Mouse (Mus musculus) MEL (cell line): ENCODE results near the gene Adgrf3. TPM values are rescaled to one million over a fixed set of nuclear protein-coding genes. Genes with fewer than 3 reads are reported as not detected.

ENCODE experiments used
- DNase-seq: peaks from one replicate; pipeline ENCODE4 v3.0.0; 2011; ENCODE audit warnings: low read depth, low spot score
- H3K27ac ChIP-seq: 2 replicates; pipeline ENCODE4 v1.5.1; 2012; ENCODE audit warnings: low read depth, mild to moderate bottlenecking, control low read depth, low read length, moderate library complexity; ENCODE audit not compliant: control insufficient read depth
- H3K27me3 ChIP-seq, 2 experiments: fragments of 150-350 bp in 1 of 2; sonication (generic) in 1 of 2; 2 replicates each; pipeline ENCODE4 v1.6.1; 2012; ENCODE audit warnings: low read length in 2 of 2, mild to moderate bottlenecking in 2 of 2, improper control_type of control experiment in 1 of 2, moderate library complexity in 1 of 2; ENCODE audit not compliant: insufficient read depth in 2 of 2, control insufficient read depth in 1 of 2
- H3K36me3 ChIP-seq, 2 experiments: 2 replicates each; pipeline ENCODE4 v1.6.1; 2012 to 2014; ENCODE audit warnings: low read length in 2 of 2, improper control_type of control experiment in 1 of 2, inconsistent platforms in 1 of 2, mild to moderate bottlenecking in 1 of 2; ENCODE audit not compliant: insufficient read depth in 2 of 2, control insufficient read depth in 1 of 2
- H3K4me1 ChIP-seq, 2 experiments: fragments of 150-350 bp in 1 of 2; sonication (generic) in 1 of 2; 2 replicates each; pipeline ENCODE4 v1.6.1; 2012; ENCODE audit warnings: low read length in 2 of 2, improper control_type of control experiment in 1 of 2, mild to moderate bottlenecking in 1 of 2; ENCODE audit not compliant: insufficient read depth in 2 of 2, control insufficient read depth in 1 of 2
- H3K4me3 ChIP-seq, 2 experiments: fragments of 150-350 bp in 1 of 2; sonication (generic) in 1 of 2; 2 replicates each; pipeline ENCODE4 v1.5.1; 2012; ENCODE audit warnings: low read depth in 2 of 2, low read length in 2 of 2, mild to moderate bottlenecking in 2 of 2, moderate library complexity in 2 of 2, control low read depth in 1 of 2, improper control_type of control experiment in 1 of 2; ENCODE audit not compliant: control insufficient read depth in 1 of 2, insufficient read depth in 1 of 2
- H3K79me2 ChIP-seq: 2 replicates; pipeline ENCODE4 v1.6.1; 2012; ENCODE audit warnings: mild to moderate bottlenecking, low read length, moderate library complexity; ENCODE audit not compliant: control insufficient read depth, poor library complexity, insufficient read depth
- H3K9ac ChIP-seq: 2 replicates; pipeline ENCODE4 v1.6.1; 2012; ENCODE audit warnings: low read depth, mild to moderate bottlenecking, control low read depth, low read length, moderate library complexity; ENCODE audit not compliant: control insufficient read depth, poor library complexity, severe bottlenecking
- H3K9me3 ChIP-seq: fragments of 150-350 bp; sonication (generic); replicated peaks from 2 replicates; pipeline ENCODE4 v1.6.1; 2012; ENCODE audit warnings: mild to moderate bottlenecking, low read length, improper control_type of control experiment, moderate library complexity; ENCODE audit not compliant: insufficient read depth
- BHLHE40 ChIP-seq: IDR thresholded peaks from 2 replicates; pipeline ENCODE4 v1.6.1; 2012; ENCODE audit warnings: low read depth, mild to moderate bottlenecking, inconsistent platforms, low read length, improper control_type of control experiment, borderline replicate concordance
- CHD1 ChIP-seq: IDR thresholded peaks from 2 replicates; pipeline ENCODE4 v1.6.1; 2012; ENCODE audit warnings: low read depth, mild to moderate bottlenecking, inconsistent platforms, low read length, improper control_type of control experiment
- ELF1 ChIP-seq: IDR thresholded peaks from 2 replicates; pipeline ENCODE4 v1.6.1; 2014; ENCODE audit warnings: low read depth, mild to moderate bottlenecking, inconsistent platforms, low read length, improper control_type of control experiment, moderate library complexity
- ETS1 ChIP-seq: IDR thresholded peaks from 2 replicates; pipeline ENCODE4 v1.6.1; 2012; ENCODE audit warnings: low read depth, mild to moderate bottlenecking, inconsistent platforms, low read length, improper control_type of control experiment, moderate library complexity
- GABPA ChIP-seq: IDR thresholded peaks from 2 replicates; pipeline ENCODE4 v1.6.1; 2012; ENCODE audit warnings: low read depth, mild to moderate bottlenecking, inconsistent platforms, low read length, improper control_type of control experiment, moderate library complexity
- MAFK ChIP-seq: IDR thresholded peaks from 2 replicates; pipeline ENCODE4 v1.6.1; 2011; ENCODE audit warnings: low read depth, mild to moderate bottlenecking, low read length, improper control_type of control experiment, borderline replicate concordance
- MAZ ChIP-seq: IDR thresholded peaks from 2 replicates; pipeline ENCODE4 v1.6.1; 2012; ENCODE audit warnings: low read depth, mild to moderate bottlenecking, inconsistent platforms, low read length, improper control_type of control experiment
- MYB ChIP-seq: IDR thresholded peaks from 2 replicates; pipeline ENCODE4 v1.6.1; 2011; ENCODE audit warnings: mild to moderate bottlenecking, low read depth, low read length, improper control_type of control experiment
- MYC ChIP-seq: IDR thresholded peaks from 2 replicates; pipeline ENCODE4 v1.6.1; 2011; ENCODE audit warnings: low read depth, mild to moderate bottlenecking, low read length, improper control_type of control experiment, moderate library complexity
- NELFE ChIP-seq: IDR thresholded peaks from 2 replicates; pipeline ENCODE4 v1.6.1; 2011; ENCODE audit warnings: low read depth, low read length, improper control_type of control experiment
- NRF1 ChIP-seq: IDR thresholded peaks from 2 replicates; pipeline ENCODE4 v1.6.1; 2014; ENCODE audit warnings: low read depth, mild to moderate bottlenecking, inconsistent platforms, low read length, improper control_type of control experiment, moderate library complexity; ENCODE audit not compliant: poor library complexity, insufficient read depth, severe bottlenecking
- POLR2A ChIP-seq, 2 experiments: IDR thresholded peaks; 2 replicates each; pipeline ENCODE4 v1.6.1; 2011 to 2012; ENCODE audit warnings: low read length in 2 of 2, mild to moderate bottlenecking in 2 of 2, control low read depth in 1 of 2, improper control_type of control experiment in 1 of 2, low read depth in 1 of 2, moderate library complexity in 1 of 2; ENCODE audit not compliant: control insufficient read depth in 1 of 2, insufficient read depth in 1 of 2, poor library complexity in 1 of 2
- POLR2AphosphoS5 ChIP-seq: IDR thresholded peaks from 2 replicates; pipeline ENCODE4 v1.6.1; 2012; ENCODE audit warnings: low read depth, borderline replicate concordance, mild to moderate bottlenecking, inconsistent platforms, low read length, moderate library complexity, mixed read lengths
- RAD21 ChIP-seq: IDR thresholded peaks from 2 replicates; pipeline ENCODE4 v1.6.1; 2011; ENCODE audit warnings: mild to moderate bottlenecking, low read depth, low read length, improper control_type of control experiment
- RCOR1 ChIP-seq: IDR thresholded peaks from 2 replicates; pipeline ENCODE4 v1.6.1; 2012; ENCODE audit warnings: low read depth, mild to moderate bottlenecking, inconsistent platforms, low read length, improper control_type of control experiment
- SIN3A ChIP-seq: IDR thresholded peaks from 2 replicates; pipeline ENCODE4 v1.6.1; 2012; ENCODE audit warnings: low read length, improper control_type of control experiment, inconsistent platforms
- TBP ChIP-seq: IDR thresholded peaks from 2 replicates; pipeline ENCODE4 v1.8.0; 2011; ENCODE audit warnings: low read depth, low read length, improper control_type of control experiment
- UBTF ChIP-seq: IDR thresholded peaks from 2 replicates; pipeline ENCODE4 v1.6.1; 2012; ENCODE audit warnings: low read depth, mild to moderate bottlenecking, inconsistent platforms, low read length, improper control_type of control experiment, moderate library complexity, borderline replicate concordance; ENCODE audit not compliant: insufficient read depth
- USF1 ChIP-seq: IDR thresholded peaks from 2 replicates; pipeline ENCODE4 v1.6.1; 2014; ENCODE audit warnings: low read depth, mild to moderate bottlenecking, inconsistent platforms, low read length, improper control_type of control experiment, moderate library complexity
- ZMIZ1 ChIP-seq: IDR thresholded peaks from 2 replicates; pipeline ENCODE4 v1.6.1; 2012; ENCODE audit warnings: low read depth, mild to moderate bottlenecking, inconsistent platforms, low read length, improper control_type of control experiment, moderate library complexity
- ZNF384 ChIP-seq: IDR thresholded peaks from 2 replicates; pipeline ENCODE4 v1.6.1; 2012; ENCODE audit warnings: low read depth, mild to moderate bottlenecking, inconsistent platforms, low read length, improper control_type of control experiment
- polyA plus RNA-seq, 2 experiments: library from polyadenylated mRNA; stranded (reverse) in 1 of 2; unstranded in 1 of 2; fragments of >175 nt in 1 of 2; fragments of >200 nt in 1 of 2; gene quantifications; 2 replicates each; pipeline versions ENCODE4 v1.2.1 to v1.2.4; 2012; ENCODE audit warnings: low replicate concordance in 2 of 2, low read depth in 1 of 2; ENCODE audit not compliant: insufficient read length in 2 of 2, insufficient read depth in 1 of 2, missing spikeins in 1 of 2
- total RNA-seq: library from RNA; depleted of rRNA; stranded (reverse); fragments of 300-350 nt; gene quantifications from 2 replicates; pipeline ENCODE4 v1.2.3, GENCODE M21; 2012

The Adgrf3 gene
- total and polyA plus RNA-seq, 3 experiments, result 1.7 to 2.7 TPM; not detected in 1

GRCm38 (mm10) chr5:30154474-30155394 lies 50.8 kb downstream of the Adgrf3 start, which contains the start of the genes Hadha and Hadhb (continued):
- TF ChIP-seq ZMIZ1 (peak; percentile 96), USF1 (no peak), ZNF384 (no peak), SIN3A (peak; percentile 88)

DNA sequence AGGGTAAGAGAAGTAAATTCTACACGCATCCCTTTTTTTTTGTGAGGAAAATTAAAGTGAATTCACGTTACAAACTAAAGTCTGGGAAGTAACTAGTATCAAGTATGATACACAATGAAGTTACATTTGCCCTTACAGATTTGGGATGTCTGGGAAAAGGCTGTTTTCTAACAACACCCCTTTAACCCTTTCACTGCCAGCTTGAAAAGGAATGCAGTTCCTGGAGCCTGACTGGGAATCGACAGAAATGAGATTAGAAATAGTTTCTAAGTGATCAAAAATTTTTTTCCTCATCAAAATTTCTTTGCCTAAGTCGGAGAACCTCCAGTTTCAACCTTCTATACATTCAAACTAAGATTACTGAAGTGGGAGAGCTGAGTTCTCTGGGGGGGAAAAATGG lies 51.5 kb downstream of the Adgrf3 start:
- H3K79me2 ChIP-seq, result peaks cover 45% of the 10 kb centered on the region
- peak overlapping the region; percentile 92 for H3K9ac ChIP-seq
- TF ChIP-seq MAFK, result no peak
- TF ChIP-seq, all 39 proteins: peak for 0
- Histone ChIP-seq H3K27ac (peak overlapping the region; percentile 91), H3K9me3 (no peaks in the 10 kb centered on the region), H3K4me3 (peak overlapping the region; percentile 60 to 68), H3K4me1 (peaks cover 7 to 11% of the 10 kb centered on the region in 2 experiments), H3K27me3 (no peaks in the 10 kb centered on the region), H3K36me3 (peaks cover 0 to 31% of the 10 kb centered on the region in 2 experiments; a peak in 2 of 4 replicates)
- DNase-seq, result no peak

GRCm38 (mm10) chr5:30153222-30153621 lies 52.3 kb downstream of the Adgrf3 start:
- TF ChIP-seq MYC, result no peak
- TF ChIP-seq ETS1, result no peak
- no peak for TF ChIP-seq ZNF384
- no peak for TF ChIP-seq NELFE
- no peak for TF ChIP-seq MAZ
- Histone ChIP-seq H3K36me3 (peaks cover 0 to 28% of the 10 kb centered on the region in 2 experiments; a peak in 2 of 4 replicates), H3K79me2 (peaks cover 41% of the 10 kb centered on the region), H3K4me1 (peaks cover 7 to 9% of the 10 kb centered on the region in 2 experiments), H3K9me3 (no peaks in the 10 kb centered on the region), H3K27ac (no peak overlapping the region), H3K27me3 (no peaks in the 10 kb centered on the region), H3K4me3 (no peak overlapping the region), H3K9ac (no peak overlapping the region)
- no peak for DNase-seq

GRCm38 (mm10) chr5:30152413-30152812 lies 53.1 kb downstream of the Adgrf3 start:
- peaks cover 35% of the 10 kb centered on the region for H3K79me2 ChIP-seq
- H3K27ac ChIP-seq, result no peak overlapping the region
- H3K27me3 ChIP-seq, result no peaks in the 10 kb centered on the region
- peaks cover 4 to 5% of the 10 kb centered on the region in 2 experiments; a peak in 2 of 4 replicates for H3K4me1 ChIP-seq
- no peaks in the 10 kb centered on the region for H3K9me3 ChIP-seq
- no peak for TF ChIP-seq MAFK
- TF ChIP-seq TBP, result no peak
- TF ChIP-seq ETS1, result no peak
- TF ChIP-seq ELF1, result no peak
- TF ChIP-seq BHLHE40, result no peak
- no peak for TF ChIP-seq POLR2A (IDR thresholded peaks at IDR 0.05; ENCODE audit: control insufficient read depth in 1 of 2, insufficient read depth in 1 of 2, low read depth in 1 of 2, low read length in 2 of 2, poor library complexity in 1 of 2)
- TF ChIP-seq UBTF, result no peak
- TF ChIP-seq CHD1, result no peak
- no peak for TF ChIP-seq POLR2AphosphoS5
- TF ChIP-seq RAD21, result no peak
- no peak for TF ChIP-seq RCOR1
- TF ChIP-seq GABPA, result no peak
- no peak for TF ChIP-seq MYB
- TF ChIP-seq NRF1, result no peak
- TF ChIP-seq ZNF384, result no peak
- TF ChIP-seq USF1, result no peak
- TF ChIP-seq MAZ, result no peak
- no peak overlapping the region for H3K4me3 ChIP-seq
- H3K36me3 ChIP-seq, result peaks cover 1 to 20% of the 10 kb centered on the region in 2 experiments; a peak in 3 of 4 replicates
- H3K9ac ChIP-seq, result no peak overlapping the region
- no peak for DNase-seq
